Mouse (Mus musculus) spleen, postnatal 14 days (tissue): ENCODE measurements at regions not wholly inside any gene's neighbourhood (a gene's known extent, or its start where the extent isn't known, plus 50 kb on each side); places are given as distances from the start of the nearest gene placed in this dataset.
A peak's percentile ranks its signal among the peaks of the same experiment; 100 is the strongest.

Source experiments
- DNase-seq, 2 experiments: peaks; one replicate each; pipeline ENCODE4 v3.0.0; 2021 to 2022; ENCODE audit warnings: low spot score in 2 of 2

DNA sequence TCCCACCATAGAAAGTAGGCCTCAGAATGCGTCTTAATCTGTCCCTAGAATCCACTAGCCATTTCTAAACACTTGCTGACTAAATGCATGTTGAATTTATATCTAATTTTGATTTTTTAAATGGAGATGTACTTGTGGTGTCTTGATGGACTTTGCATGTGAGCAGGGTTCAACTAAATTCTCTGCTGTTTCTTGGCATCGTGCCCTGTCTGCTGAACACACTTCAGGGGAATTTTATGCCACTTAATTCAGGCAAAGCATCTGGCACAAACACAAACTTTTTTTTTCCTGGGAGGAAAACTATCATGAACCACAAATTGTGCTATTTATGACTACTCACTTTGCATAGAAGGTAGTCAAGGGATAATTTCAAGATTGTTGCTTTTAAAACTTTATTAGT, 87.7 kb downstream of the Stc2 start:
- no peak for DNase-seq

DNA sequence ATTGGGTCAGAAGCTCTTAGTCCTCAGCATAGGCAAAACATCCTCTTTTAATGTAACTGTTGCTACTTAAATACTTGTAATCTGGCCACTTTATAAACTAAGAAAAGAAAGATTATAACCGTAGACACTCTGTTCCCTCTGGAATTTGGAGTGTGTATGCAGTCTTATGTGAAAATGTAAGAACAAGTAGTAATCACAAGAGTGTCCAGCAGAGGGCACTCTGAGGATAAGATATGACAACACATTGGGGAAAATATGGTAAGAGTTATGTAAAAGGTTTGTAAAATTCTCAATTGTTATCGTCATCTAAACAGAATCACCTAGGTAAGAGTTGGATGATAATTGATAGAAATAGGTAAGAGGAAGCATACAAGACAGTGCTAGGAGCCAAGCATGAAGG, 66.2 kb upstream of the Gm17332 start:
- DNase-seq: peak in 1 of 2 experiments; percentile 37
